Mouse (Mus musculus): ENCODE data around the gene Mdga2. TPM values are rescaled to one million over a fixed set of nuclear protein-coding genes. Genes with fewer than 3 reads are reported as not detected.

Gene Mdga2
- total and polyA plus RNA-seq, 3 experiments = 2.1 TPM; not detected in 2

DNA sequence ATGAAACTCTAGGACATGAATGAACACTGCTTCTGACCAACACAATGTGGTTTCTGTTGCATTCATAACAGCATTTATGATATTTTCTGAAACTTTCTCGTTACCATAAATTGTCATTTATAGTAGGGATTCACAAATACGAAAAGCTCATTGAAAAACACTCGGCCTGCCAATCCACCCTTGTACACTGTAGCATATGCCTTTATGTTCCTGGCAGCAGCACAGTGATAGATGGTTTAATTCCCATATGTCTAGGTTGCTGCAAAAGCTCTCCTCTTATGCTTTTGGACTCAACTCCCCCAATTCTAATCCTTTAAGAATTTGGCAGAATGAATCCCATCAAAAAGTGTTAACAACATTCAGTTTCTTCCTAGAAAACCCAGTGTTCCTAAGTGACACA is 213.2 kb downstream of the Mdga2 start:
- TF ChIP-seq CTCF (IDR thresholded peaks at IDR 0.05 in 2 of 3, conservative IDR thresholded peaks at IDR 0.05 in 1 of 3; ENCODE audit: control insufficient read depth in 1 of 3, insufficient read depth in 1 of 3, low read depth in 2 of 3, low read length in 3 of 3, poor library complexity in 1 of 3, severe bottlenecking in 1 of 3) (no peak), CHD1 (IDR thresholded peaks at IDR 0.05; ENCODE audit: low read depth, low read length) (no peak), ZMIZ1 (IDR thresholded peaks at IDR 0.05; ENCODE audit: low read depth, low read length) (no peak), MXI1 (IDR thresholded peaks at IDR 0.05; ENCODE audit: low read depth, low read length) (no peak), SIN3A (IDR thresholded peaks at IDR 0.05; ENCODE audit: low read length) (no peak), MAX (IDR thresholded peaks at IDR 0.05; ENCODE audit: low read length) (no peak), TBP (IDR thresholded peaks at IDR 0.05; ENCODE audit: low read depth, low read length) (no peak), HCFC1 (IDR thresholded peaks at IDR 0.05; ENCODE audit: low read depth, low read length) (no peak)
- Histone ChIP-seq H3K79me2 (ENCODE audit: control insufficient read depth, insufficient read depth, low read length, poor library complexity) (no peaks in the 10 kb centered on the region), H3K9ac (ENCODE audit: control insufficient read depth, low read depth, low read length, poor library complexity, severe bottlenecking) (no peak overlapping the region), H3K27ac (ENCODE audit: control insufficient read depth, low read depth, low read length) (no peak overlapping the region), H3K36me3 (ENCODE audit: control insufficient read depth in 1 of 2, insufficient read depth in 2 of 2, low read length in 2 of 2) (no peaks in the 10 kb centered on the region), H3K27me3 (ENCODE audit: control insufficient read depth in 1 of 2, insufficient read depth in 2 of 2, low read length in 2 of 2) (no peaks in the 10 kb centered on the region), H3K9me3 (replicated peaks; ENCODE audit: insufficient read depth, low read length) (no peaks in the 10 kb centered on the region), H3K4me1 (ENCODE audit: control insufficient read depth in 1 of 2, insufficient read depth in 2 of 2, low read length in 2 of 2) (no peaks in the 10 kb centered on the region), H3K4me3 (ENCODE audit: control insufficient read depth in 1 of 2, insufficient read depth in 1 of 2, low read depth in 2 of 2, low read length in 2 of 2) (no peak overlapping the region)
- no peak for DNase-seq (ENCODE audit: low read depth, low spot score)

DNA sequence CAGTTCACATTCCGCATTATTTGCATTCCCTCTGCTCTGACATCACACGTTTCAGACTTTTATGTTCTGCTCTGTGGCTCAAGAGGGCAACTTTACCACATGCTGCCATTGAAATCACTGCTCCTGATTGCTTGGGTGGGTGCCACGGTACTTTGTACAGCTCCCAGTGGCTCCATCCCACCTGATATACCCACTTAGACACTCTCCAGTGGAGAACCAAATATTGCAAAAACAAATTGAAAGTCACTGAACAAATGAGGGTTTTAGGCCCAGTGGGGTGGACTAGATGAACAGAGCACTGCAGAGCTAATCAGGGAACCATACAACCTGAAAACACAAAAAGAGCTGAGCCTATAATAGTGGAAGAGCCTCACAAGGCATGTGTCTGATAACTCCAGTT is 268.2 kb downstream of the Mdga2 start:
- Histone ChIP-seq H3K9ac (ENCODE audit: control insufficient read depth, low read depth, low read length, poor library complexity, severe bottlenecking) (no peak overlapping the region), H3K79me2 (ENCODE audit: control insufficient read depth, insufficient read depth, low read length, poor library complexity) (no peaks in the 10 kb centered on the region), H3K27ac (ENCODE audit: control insufficient read depth, low read depth, low read length) (no peak overlapping the region), H3K9me3 (replicated peaks; ENCODE audit: insufficient read depth, low read length) (no peaks in the 10 kb centered on the region), H3K4me1 (ENCODE audit: control insufficient read depth in 1 of 2, insufficient read depth in 2 of 2, low read length in 2 of 2) (no peaks in the 10 kb centered on the region), H3K27me3 (ENCODE audit: control insufficient read depth in 1 of 2, insufficient read depth in 2 of 2, low read length in 2 of 2) (no peaks in the 10 kb centered on the region), H3K36me3 (ENCODE audit: control insufficient read depth in 1 of 2, insufficient read depth in 2 of 2, low read length in 2 of 2) (no peaks in the 10 kb centered on the region), H3K4me3 (ENCODE audit: control insufficient read depth in 1 of 2, insufficient read depth in 1 of 2, low read depth in 2 of 2, low read length in 2 of 2) (no peak overlapping the region)
- TF ChIP-seq JUND (IDR thresholded peaks at IDR 0.05; ENCODE audit: low read depth, low read length) = no peak
- TF ChIP-seq NELFE (IDR thresholded peaks at IDR 0.05; ENCODE audit: low read depth, low read length) = no peak
- no peak for TF ChIP-seq ZC3H11A (IDR thresholded peaks at IDR 0.05; ENCODE audit: low read depth, low read length)
- no peak for TF ChIP-seq SIN3A (IDR thresholded peaks at IDR 0.05; ENCODE audit: low read length)
- TF ChIP-seq BHLHE40 (IDR thresholded peaks at IDR 0.05; ENCODE audit: borderline replicate concordance, low read depth, low read length) = no peak
- no peak for TF ChIP-seq MYB (IDR thresholded peaks at IDR 0.05; ENCODE audit: low read depth, low read length)
- TF ChIP-seq TCF12 (IDR thresholded peaks at IDR 0.05; ENCODE audit: low read depth, low read length) = no peak
- no peak for TF ChIP-seq POLR2A (IDR thresholded peaks at IDR 0.05; ENCODE audit: control insufficient read depth in 1 of 2, insufficient read depth in 1 of 2, low read depth in 1 of 2, low read length in 2 of 2, poor library complexity in 1 of 2)
- no peak for TF ChIP-seq CHD1 (IDR thresholded peaks at IDR 0.05; ENCODE audit: low read depth, low read length)
- TF ChIP-seq MAX (IDR thresholded peaks at IDR 0.05; ENCODE audit: low read length) = no peak
- no peak for TF ChIP-seq POLR2AphosphoS2 (IDR thresholded peaks at IDR 0.05; ENCODE audit: low read length)
- no peak for TF ChIP-seq KAT2A (conservative IDR thresholded peaks at IDR 0.05; ENCODE audit: low read depth, low read length)
- no peak for TF ChIP-seq USF2 (IDR thresholded peaks at IDR 0.05; ENCODE audit: borderline replicate concordance in 1 of 2, insufficient read depth in 1 of 2, low read depth in 1 of 2, low read length in 2 of 2)
- TF ChIP-seq RCOR1 (IDR thresholded peaks at IDR 0.05; ENCODE audit: low read depth, low read length) = no peak
- TF ChIP-seq TBP (IDR thresholded peaks at IDR 0.05; ENCODE audit: low read depth, low read length) = no peak
- no peak for DNase-seq (ENCODE audit: low read depth, low spot score)
